In genomic region chr3:141757259-141757658, GRCm38 (mm10) we compare ENCODE assay signal across 16 mouse cellular contexts.
"Had no signal": no experiment of that assay in that cellular context is flagged by ENCODE, and none has a peak within 500 bp of the region (broad histone marks: within the 10 kb centered on the region; RNA-seq: fewer than 3 reads in every experiment).

No protein-coding gene starts in this region.

- H3K9ac ChIP-seq: lung, embryonic 14.5 days; midbrain, embryonic 12.5 days; neural tube, embryonic 13.5 days; neural tube, embryonic 15.5 days; stomach, embryonic 15.5 days had no signal

- DNase-seq: lung, embryonic 14.5 days; lung, postnatal 10 days; lung, postnatal 4 days; midbrain, embryonic 14.5 days; right cerebral cortex, postnatal 14 days; thymus, adult 2 months; thymus, postnatal 25 days; thymus, postnatal 4 days had no signal

- H3K9me3 ChIP-seq: midbrain, embryonic 10.5 days; midbrain, embryonic 12.5 days; neural tube, embryonic 13.5 days; neural tube, embryonic 15.5 days; stomach, embryonic 15.5 days had no signal

- H3K4me2 ChIP-seq: lung, embryonic 14.5 days; midbrain, embryonic 12.5 days; neural tube, embryonic 13.5 days; neural tube, embryonic 15.5 days; stomach, embryonic 15.5 days had no signal

- H3K4me1 ChIP-seq: midbrain, embryonic 10.5 days; midbrain, embryonic 12.5 days; neural tube, embryonic 13.5 days; neural tube, embryonic 15.5 days; stomach, embryonic 15.5 days had no signal

- ATAC-seq: midbrain, embryonic 16.5 days had no signal

- H3K4me3 ChIP-seq: midbrain, embryonic 10.5 days; midbrain, embryonic 12.5 days; myocyte; neural tube, embryonic 13.5 days; neural tube, embryonic 15.5 days; stomach, embryonic 15.5 days had no signal

- H3K36me3 ChIP-seq: midbrain, embryonic 10.5 days; midbrain, embryonic 12.5 days; neural tube, embryonic 15.5 days; stomach, embryonic 15.5 days had no signal

- H3K27ac ChIP-seq: midbrain, embryonic 10.5 days; midbrain, embryonic 12.5 days; neural tube, embryonic 13.5 days; neural tube, embryonic 15.5 days; stomach, embryonic 15.5 days; stomach, postnatal 0 days had no signal

- H3K27me3 ChIP-seq: midbrain, embryonic 12.5 days; neural tube, embryonic 13.5 days; neural tube, embryonic 15.5 days; stomach, embryonic 15.5 days had no signal
